Mouse (Mus musculus) midbrain, postnatal 0 days (tissue): ENCODE data around the gene Tmem88b. TPM values are rescaled to one million over a fixed set of nuclear protein-coding genes. Genes with fewer than 3 reads are reported as not detected.

ENCODE experiments used
- ATAC-seq: fragments of 200-750 bp; cut with Nextera tagmentation; 2 replicates; pipeline ENCODE4 v1.8.0; 2017; ENCODE audit warnings: moderate number of reproducible peaks, mild to moderate bottlenecking, moderate TSS enrichment, moderate library complexity; ENCODE audit not compliant: low FRiP score
- DNase-seq: peaks from one replicate; pipeline ENCODE4 v3.0.0-alpha.2; 2015; ENCODE audit warnings: low spot score
- H3K27ac ChIP-seq: fragments of 300-500 bp; sonication (generic); 2 replicates; pipeline ENCODE4 v1.5.1; 2014; ENCODE audit warnings: low read depth, mild to moderate bottlenecking, low read length, mixed read lengths
- H3K27me3 ChIP-seq: fragments of 300-500 bp; sonication (generic); 2 replicates; pipeline ENCODE4 v1.6.1; 2014; ENCODE audit warnings: low read length, control low read depth, mixed read lengths; ENCODE audit not compliant: insufficient read depth
- H3K36me3 ChIP-seq: fragments of 300-500 bp; sonication (generic); 2 replicates; pipeline ENCODE4 v1.6.1; 2014; ENCODE audit warnings: low read length, control low read depth, mixed read lengths; ENCODE audit not compliant: insufficient read depth
- H3K4me1 ChIP-seq: fragments of 300-500 bp; sonication (generic); 2 replicates; pipeline ENCODE4 v1.6.1; 2014; ENCODE audit warnings: mild to moderate bottlenecking, control low read depth, antibody characterized with exemption, low read length, mixed read lengths; ENCODE audit not compliant: insufficient read depth
- H3K4me2 ChIP-seq: fragments of 300-500 bp; sonication (generic); 2 replicates; pipeline ENCODE4 v1.6.1; 2014; ENCODE audit warnings: low read depth, mild to moderate bottlenecking, low read length, mixed read lengths; ENCODE audit not compliant: poor library complexity, severe bottlenecking
- H3K4me3 ChIP-seq: fragments of 300-500 bp; sonication (generic); 2 replicates; pipeline ENCODE4 v1.5.1; 2014; ENCODE audit warnings: low read depth, mild to moderate bottlenecking, low read length, moderate library complexity
- H3K9ac ChIP-seq: fragments of 300-500 bp; sonication (generic); replicated peaks from 2 replicates; pipeline ENCODE4 v1.6.1; 2014; ENCODE audit warnings: mild to moderate bottlenecking, low read length, moderate library complexity, mixed read lengths; ENCODE audit not compliant: poor library complexity, severe bottlenecking
- H3K9me3 ChIP-seq: fragments of 300-500 bp; sonication (generic); 2 replicates; pipeline ENCODE4 v1.6.1; 2016; ENCODE audit warnings: low read length, control low read depth
- CTCF ChIP-seq: IDR thresholded peaks from 2 replicates; pipeline ENCODE4 v1.5.1; 2016; ENCODE audit warnings: antibody characterized with exemption, mild to moderate bottlenecking
- WGBS: fragments of 180-500 bp; shearing (Covaris S2); extraction: QIAGEN DNeasy Blood & Tissue Kit; methylation state at CpG from one replicate; pipeline ENCODE4 v1.1.7; 2014; 5-methylcytosine and 5-hydroxymethylcytosine counted together
- polyA plus RNA-seq: library from polyadenylated mRNA; unstranded; fragments of >200 nt; fragmentation: Nextera tagmentation; extraction: Ambion mirVana; gene quantifications from 2 replicates; pipeline ENCODE4 v1.2.1, GENCODE M21; 2015
- total RNA-seq: library from RNA; depleted of rRNA; stranded (reverse); fragments of >200 nt; gene quantifications from 2 replicates; pipeline ENCODE4 v1.2.3, GENCODE M21; 2014

Gene Tmem88b
- total and polyA plus RNA-seq, 2 experiments from 2014 or later, result 0.56 to 0.66 TPM

DNA sequence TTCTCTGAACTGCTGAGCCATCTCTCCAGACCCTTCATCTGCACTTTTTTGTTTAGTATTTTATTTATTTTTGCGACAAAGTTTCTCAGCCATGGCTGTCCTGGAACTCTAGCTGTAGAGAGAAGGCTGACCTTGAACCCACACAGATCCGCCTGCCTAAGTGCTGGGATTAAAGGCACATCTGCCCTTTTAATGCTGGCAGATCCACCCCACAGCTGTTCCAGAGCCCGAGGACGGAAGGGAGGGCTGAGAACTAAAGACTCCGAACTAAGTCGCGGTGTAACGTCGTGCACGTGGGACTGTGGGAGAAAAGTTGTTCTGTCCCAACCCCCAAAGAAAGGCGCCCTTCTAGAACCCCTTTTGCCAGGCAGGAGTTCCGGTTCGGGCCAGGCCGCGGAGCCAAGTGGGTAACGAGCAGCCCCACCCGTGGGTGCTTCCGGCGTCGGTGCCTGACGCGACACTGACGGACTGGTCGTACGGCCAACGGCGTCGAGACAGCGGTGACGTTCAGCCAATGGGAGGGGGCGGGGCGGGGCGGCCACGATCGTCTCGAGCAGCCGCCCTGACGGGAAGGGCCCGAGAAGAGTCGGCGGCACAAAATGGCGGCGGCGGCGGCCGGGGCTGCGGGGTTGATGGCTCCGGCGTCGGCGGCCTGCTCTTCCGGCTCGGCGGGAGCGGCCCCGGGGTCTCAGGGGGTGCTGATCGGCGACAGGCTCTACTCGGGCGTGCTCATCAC is 26.4 kb upstream of the Tmem88b start, which contains the start of gene Ccnl2:
Gene Ccnl2, plus strand, starts transcription at position 561 of the 736 bp plus-strand sequence.
- H3K4me1 ChIP-seq, result peaks cover 7% of the 10 kb centered on the region; the same call in 1 of the 2 replicates
- DNase-seq, result peak; percentile 98
- peak within 1 kb of the TSS; percentile 94 for H3K27ac ChIP-seq
- H3K36me3 ChIP-seq, result peaks cover 53% of the 10 kb centered on the region
- no peak for TF ChIP-seq CTCF
- peak within 1 kb of the TSS; percentile 84 for H3K4me2 ChIP-seq
- H3K27me3 ChIP-seq, result no peaks in the 10 kb centered on the region
- peak within 1 kb of the TSS; percentile 92 for H3K4me3 ChIP-seq
- no peaks in the 10 kb centered on the region for H3K9me3 ChIP-seq
- under 1% methylated on average over 46 of the region's 60 CpGs for WGBS
- peak; percentile 99 for ATAC-seq
- H3K9ac ChIP-seq, result peak within 1 kb of the TSS; percentile 100

DNA sequence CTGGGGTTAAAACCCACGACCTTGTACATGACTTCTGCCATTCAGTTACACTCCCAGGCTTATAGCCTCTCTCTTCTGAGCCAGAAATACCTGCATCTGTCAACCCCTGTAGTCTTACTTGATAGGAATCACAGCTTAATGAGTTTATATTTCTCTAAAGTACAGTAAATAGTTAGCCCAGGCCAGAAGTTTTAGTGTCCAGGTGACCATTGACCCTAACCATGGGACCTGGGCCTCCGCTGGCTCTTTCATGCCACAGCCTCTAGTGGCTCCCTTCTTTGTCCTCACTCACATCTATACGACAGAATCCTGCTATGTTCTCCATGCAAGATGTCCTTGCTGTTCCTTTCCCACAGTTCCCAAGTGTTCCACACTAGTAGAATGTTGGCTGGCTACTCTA is 22.2 kb upstream of the Tmem88b start:
- H3K4me2 ChIP-seq, result no peak overlapping the region
- DNase-seq (no peak), ATAC-seq (no peak)
- no peaks in the 10 kb centered on the region for H3K9me3 ChIP-seq
- H3K4me3 ChIP-seq, result no peak overlapping the region
- peaks cover 7% of the 10 kb centered on the region; the same call in 1 of the 2 replicates for H3K4me1 ChIP-seq
- H3K27me3 ChIP-seq, result no peaks in the 10 kb centered on the region
- peaks cover 40% of the 10 kb centered on the region for H3K36me3 ChIP-seq
- no peak for TF ChIP-seq CTCF
- no peak overlapping the region for H3K9ac ChIP-seq
- H3K27ac ChIP-seq, result no peak overlapping the region
- WGBS, result 91% methylated on average over 3 of the region's 3 CpGs

DNA sequence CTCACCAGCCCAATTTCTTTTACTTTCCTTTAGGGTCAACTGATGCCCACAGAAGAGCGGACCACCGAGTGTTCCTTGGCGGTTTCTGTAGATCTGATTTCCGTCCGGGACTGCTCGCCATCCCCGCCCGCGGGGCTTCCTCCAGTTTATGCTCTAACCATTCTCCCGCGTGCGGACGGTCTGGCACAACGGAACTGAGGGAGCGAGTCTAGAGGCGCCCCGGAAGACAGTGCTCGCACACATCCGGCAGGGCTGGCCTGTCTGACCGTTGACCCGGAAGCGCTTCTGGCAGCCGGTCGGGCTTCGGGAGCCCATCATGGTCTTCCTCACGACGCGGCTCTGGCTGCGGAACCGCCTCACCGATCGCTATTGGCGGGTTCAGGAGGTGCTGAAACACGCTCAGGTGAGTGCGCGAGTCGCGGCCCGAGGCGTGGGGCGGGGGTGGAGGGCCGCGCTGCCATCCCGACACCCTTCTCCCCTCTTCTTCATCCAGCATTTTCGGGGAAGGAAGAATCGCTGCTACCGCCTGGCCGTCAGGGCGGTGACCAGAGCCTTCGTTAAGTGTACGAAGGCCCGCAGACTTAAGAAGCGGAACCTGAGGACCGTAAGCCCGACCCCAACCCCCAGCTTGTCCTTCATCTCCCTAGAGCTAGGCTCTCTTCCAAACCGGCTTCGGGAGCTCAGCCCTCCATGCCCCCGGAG is 17.8 kb upstream of the Tmem88b start:
- no peaks in the 10 kb centered on the region for H3K27me3 ChIP-seq
- H3K9ac ChIP-seq, result peak overlapping the region; percentile 89
- 0 out of 2 replicates have a peak, but pooled peaks have one; percentile 6 for TF ChIP-seq CTCF
- DNase-seq (peak; percentile 97), ATAC-seq (peak; percentile 98)
- H3K36me3 ChIP-seq, result peaks cover 15% of the 10 kb centered on the region
- peak overlapping the region; percentile 57 for H3K4me2 ChIP-seq
- WGBS, result under 1% methylated on average over 58 of the region's 58 CpGs
- H3K27ac ChIP-seq, result peak overlapping the region; percentile 77
- H3K9me3 ChIP-seq, result no peaks in the 10 kb centered on the region
- H3K4me3 ChIP-seq, result peak overlapping the region; percentile 61
- peaks cover 7% of the 10 kb centered on the region; the same call in 1 of the 2 replicates for H3K4me1 ChIP-seq

DNA sequence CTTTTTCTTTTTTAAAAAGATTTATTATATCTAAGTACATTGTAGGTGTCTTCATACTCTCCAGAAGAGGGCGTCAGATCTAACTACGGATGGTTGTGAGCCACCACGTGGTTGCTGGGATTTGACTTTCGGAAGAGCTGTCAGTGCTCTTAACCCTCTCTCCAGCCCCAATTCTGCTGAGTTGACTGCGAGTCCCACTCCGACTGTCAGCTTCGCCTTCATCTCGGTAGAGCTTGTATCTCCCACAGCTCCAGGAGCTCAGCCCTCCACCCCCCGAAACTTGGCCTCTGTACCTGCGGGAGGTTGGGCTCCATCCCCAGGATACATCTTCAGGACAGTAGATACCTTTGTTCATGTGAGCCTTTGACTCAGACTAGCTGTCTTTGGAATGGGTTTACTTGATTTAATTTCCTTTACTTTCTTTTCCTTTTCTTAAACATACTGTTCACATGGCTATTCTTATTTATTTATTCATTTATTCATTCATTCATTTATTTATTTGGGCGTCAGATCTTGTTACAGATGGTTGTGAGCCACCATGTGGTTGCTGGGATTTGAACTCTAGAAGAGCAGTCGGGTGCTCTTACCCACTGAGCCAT is 17.2 kb upstream of the Tmem88b start, which contains the start of gene Mrpl20:
Gene Mrpl20, plus strand, starts transcription at position 138 of the 599 bp plus-strand sequence.
- Histone ChIP-seq H3K4me2 (peak within 1 kb of the TSS; percentile 57), H3K27me3 (no peaks in the 10 kb centered on the region), H3K9me3 (no peaks in the 10 kb centered on the region), H3K27ac (peak within 1 kb of the TSS; percentile 77), H3K36me3 (peaks cover 9% of the 10 kb centered on the region), H3K4me1 (peaks cover 7% of the 10 kb centered on the region; the same call in 1 of the 2 replicates), H3K9ac (peak within 1 kb of the TSS; percentile 89), H3K4me3 (peak within 1 kb of the TSS; percentile 61)
- TF ChIP-seq CTCF, result peak; percentile 48
- 8% methylated on average over 12 of the region's 12 CpGs for WGBS
- ATAC-seq, result 0 out of 2 replicates have a peak, but pooled peaks have one; percentile 31
- peak; percentile 32 for DNase-seq

DNA sequence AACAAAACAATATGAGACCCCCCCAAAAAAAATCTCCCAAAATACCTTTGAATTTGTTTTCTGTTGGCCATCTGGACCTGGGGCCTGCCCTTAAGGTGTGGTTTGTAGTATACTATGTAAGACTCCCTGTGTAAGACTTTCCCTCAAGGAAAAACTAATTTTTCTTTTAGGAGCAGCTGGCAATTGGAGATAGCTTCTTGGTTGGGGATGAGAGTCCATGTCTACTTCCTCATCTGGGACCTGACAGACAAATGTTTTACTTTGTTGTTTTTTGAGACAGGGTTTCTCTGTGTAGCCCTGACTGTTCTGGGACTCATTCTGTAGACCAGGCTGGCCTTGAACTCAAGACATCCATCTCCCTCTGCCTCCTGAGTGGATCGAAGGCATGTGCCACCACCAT is 16.4 kb upstream of the Tmem88b start:
- peaks cover 7% of the 10 kb centered on the region; the same call in 1 of the 2 replicates for H3K4me1 ChIP-seq
- no peaks in the 10 kb centered on the region for H3K27me3 ChIP-seq
- no peak for DNase-seq
- H3K4me3 ChIP-seq, result no peak overlapping the region
- H3K36me3 ChIP-seq, result peaks cover 3% of the 10 kb centered on the region; the same call in 1 of the 2 replicates
- no peaks in the 10 kb centered on the region for H3K9me3 ChIP-seq
- TF ChIP-seq CTCF, result no peak
- no peak overlapping the region for H3K4me2 ChIP-seq
- no peak for ATAC-seq
- 95% methylated on average over 1 of the region's 1 CpGs for WGBS
- no peak overlapping the region for H3K9ac ChIP-seq
- H3K27ac ChIP-seq, result no peak overlapping the region
